ENCODE assay signal across 12 mouse cellular contexts in genomic region chr14:99301472-99301871, GRCm38 (mm10). TPM values are rescaled to one million over a fixed set of nuclear protein-coding genes. Genes with fewer than 3 reads are reported as not detected.
DNase-seq lines count a peak whose midpoint lies in the region; ATAC-seq and TF ChIP-seq lines count a peak whose summit lies in the region.
"Had no signal": no experiment of that assay in that cellular context is flagged by ENCODE, and none has a peak within 500 bp of the region (broad histone marks: within the 10 kb centered on the region; RNA-seq: fewer than 3 reads in every experiment).

No protein-coding gene starts in this region.

- H3K9ac ChIP-seq in lung, embryonic 14.5 days: no peak overlapping the region
- H3K9ac ChIP-seq in ES-Bruce4 (ENCODE audit: low read depth, poor library complexity, severe bottlenecking): peak overlapping the region; percentile 98
- H3K9ac ChIP-seq: forebrain, embryonic 15.5 days; limb, embryonic 13.5 days had no signal

- DNase-seq in lung, embryonic 14.5 days: no peak
- no peak for DNase-seq in lung, postnatal 36 days
- DNase-seq in limb, embryonic 10.5 days (ENCODE audit: low spot score): no peak
- no peak for DNase-seq in ovary, postnatal 10 days (ENCODE audit: low spot score)
- no peak for DNase-seq in layer of hippocampus, adult 9-11 months
- DNase-seq: kidney, adult 11 months had no signal

- peaks cover 32% of the 10 kb centered on the region for H3K27me3 ChIP-seq in lung, embryonic 14.5 days (ENCODE audit: insufficient read depth, low read length)
- H3K27me3 ChIP-seq in ES-Bruce4 (ENCODE audit: control insufficient read depth, insufficient read depth, low read length, poor library complexity, severe bottlenecking): no peaks in the 10 kb centered on the region
- peaks cover 44% of the 10 kb centered on the region for H3K27me3 ChIP-seq in limb, embryonic 10.5 days (ENCODE audit: low read depth, poor library complexity, severe bottlenecking)

- 62% methylated on average over 11 of the region's 11 CpGs for WGBS in lung, embryonic 14.5 days
- 73% methylated on average over 11 of the region's 11 CpGs for WGBS in limb, embryonic 10.5 days

- ATAC-seq in lung, embryonic 14.5 days (ENCODE audit: insufficient read depth): no peak
- ATAC-seq in megakaryocyte-erythroid progenitor cell, adult 5-6 weeks (replicated peaks; ENCODE audit: low FRiP score, low TSS enrichment, poor library complexity, severe bottlenecking): 0 out of 2 replicates have a peak, but pooled peaks have one; percentile 2
- ATAC-seq: forebrain, embryonic 15.5 days had no signal

- H3K27ac ChIP-seq in lung, embryonic 14.5 days (ENCODE audit: low read depth): no peak overlapping the region
- peak overlapping the region; percentile 41 for H3K27ac ChIP-seq in ES-Bruce4 (ENCODE audit: insufficient read depth, low read length)
- H3K27ac ChIP-seq in cortical plate, adult 2 months (ENCODE audit: insufficient read depth, low read length): no peak overlapping the region
- no peak overlapping the region for H3K27ac ChIP-seq in limb, embryonic 10.5 days
- H3K27ac ChIP-seq: forebrain, embryonic 15.5 days; limb, embryonic 13.5 days had no signal

- H3K36me3 ChIP-seq in lung, embryonic 14.5 days (ENCODE audit: insufficient read depth): 0 out of 2 replicates have a peak, but pooled peaks cover 6% of the 10 kb centered on the region
- peaks cover 62% of the 10 kb centered on the region for H3K36me3 ChIP-seq in ES-Bruce4 (ENCODE audit: control insufficient read depth, insufficient read depth, low read length, poor library complexity, severe bottlenecking)
- no peaks in the 10 kb centered on the region for H3K36me3 ChIP-seq in limb, embryonic 10.5 days
- H3K36me3 ChIP-seq: forebrain, embryonic 15.5 days; G1E had no signal

- no peak overlapping the region for H3K4me3 ChIP-seq in lung, embryonic 14.5 days (ENCODE audit: low read depth, low read length)
- H3K4me3 ChIP-seq in ES-Bruce4 (ENCODE audit: low read depth, low read length): peak overlapping the region; percentile 72
- peak overlapping the region; percentile 26 for H3K4me3 ChIP-seq in cortical plate, adult 2 months (ENCODE audit: insufficient read depth, low read length)
- H3K4me3 ChIP-seq in limb, embryonic 10.5 days: no peak overlapping the region
- H3K4me3 ChIP-seq: forebrain, embryonic 15.5 days; limb, embryonic 13.5 days had no signal

- TF ChIP-seq EP300 in ES-Bruce4 (IDR thresholded peaks at IDR 0.05; ENCODE audit: insufficient read depth, low read depth, low read length): no peak

- no peak for TF ChIP-seq POLR2A in ES-Bruce4 (IDR thresholded peaks at IDR 0.05; ENCODE audit: insufficient read depth, low read length)
- no peak for TF ChIP-seq POLR2A in cortical plate, adult 2 months (IDR thresholded peaks at IDR 0.05; ENCODE audit: extremely low read depth, insufficient read depth, low read length)

- H3K4me2 ChIP-seq in lung, embryonic 14.5 days: 0 out of 2 replicates have a peak overlapping the region, but pooled peaks have one; percentile 98
- H3K4me2 ChIP-seq: forebrain, embryonic 15.5 days had no signal

- H3K4me1 ChIP-seq in lung, embryonic 14.5 days (ENCODE audit: insufficient read depth): no peaks in the 10 kb centered on the region
- H3K4me1 ChIP-seq in ES-Bruce4 (ENCODE audit: control insufficient read depth, insufficient read depth, low read length): peaks cover 2% of the 10 kb centered on the region
- H3K4me1 ChIP-seq in cortical plate, adult 2 months (ENCODE audit: control insufficient read depth, insufficient read depth, low read length): no peaks in the 10 kb centered on the region
- H3K4me1 ChIP-seq in limb, embryonic 10.5 days: peaks cover 20% of the 10 kb centered on the region

- no peak for TF ChIP-seq CTCF in lung, embryonic 14.5 days (IDR thresholded peaks at IDR 0.05; ENCODE audit: low read depth)
- peak; percentile 31 for TF ChIP-seq CTCF in ES-Bruce4 (IDR thresholded peaks at IDR 0.05; ENCODE audit: low read depth, low read length)
- no peak for TF ChIP-seq CTCF in cortical plate, adult 2 months (IDR thresholded peaks at IDR 0.05; ENCODE audit: extremely low read depth, insufficient read depth, low read length)

- H3K9me3 ChIP-seq in lung, embryonic 14.5 days (ENCODE audit: low read depth, low read length): no peaks in the 10 kb centered on the region
- no peaks in the 10 kb centered on the region for H3K9me3 ChIP-seq in ES-Bruce4 (replicated peaks; ENCODE audit: control insufficient read depth, insufficient read depth, low read length, poor library complexity, severe bottlenecking)
- no peaks in the 10 kb centered on the region for H3K9me3 ChIP-seq in limb, embryonic 10.5 days (replicated peaks)
- H3K9me3 ChIP-seq: forebrain, embryonic 15.5 days; limb, embryonic 13.5 days had no signal

RNA-seq across cellular contexts. Expression of gene Klf5, which starts 3.0 kb away (rescaled TPM):
- polyA plus RNA-seq in lung, embryonic 14.5 days (2014; fragmentation: Nextera tagmentation; extraction: Ambion mirVana): 15.7 and 16.3 TPM in 2 replicates
- polyA plus RNA-seq in ES-Bruce4 (2011; ENCODE audit: insufficient read depth, insufficient read length, low read depth, missing spikeins): 122 and 125 TPM in 2 replicates
- polyA plus RNA-seq in cortical plate, adult 2 months (2012; rRNA removed): 8.5 and 8.9 TPM in 2 replicates
- 3.3 and 3.4 TPM in 2 replicates for total RNA-seq in megakaryocyte-erythroid progenitor cell, adult 5-6 weeks (2014; fragmentation: Nextera tagmentation)
- total RNA-seq in megakaryocyte-erythroid progenitor cell, adult 5-6 weeks (2017): 0.46 and 3.1 TPM in 2 replicates
- 1.6 and 2.2 TPM in 2 replicates for polyA plus RNA-seq in limb, embryonic 10.5 days (2016; fragmentation: Nextera tagmentation; extraction: Ambion mirVana)
- polyA plus RNA-seq: G1E had no signal

Comparison
In these comparisons a context has a peak if more than half of its experiments do, and no peak if none do; other contexts are left out.
1. H3K4me3 ChIP-seq: peak in ES-Bruce4 (single experiment) and cortical plate, adult 2 months (single experiment); none in lung, embryonic 14.5 days (single experiment) and limb, embryonic 10.5 days (single experiment).